ENCODE assay signal across 20 mouse cellular contexts in the genomic region with DNA sequence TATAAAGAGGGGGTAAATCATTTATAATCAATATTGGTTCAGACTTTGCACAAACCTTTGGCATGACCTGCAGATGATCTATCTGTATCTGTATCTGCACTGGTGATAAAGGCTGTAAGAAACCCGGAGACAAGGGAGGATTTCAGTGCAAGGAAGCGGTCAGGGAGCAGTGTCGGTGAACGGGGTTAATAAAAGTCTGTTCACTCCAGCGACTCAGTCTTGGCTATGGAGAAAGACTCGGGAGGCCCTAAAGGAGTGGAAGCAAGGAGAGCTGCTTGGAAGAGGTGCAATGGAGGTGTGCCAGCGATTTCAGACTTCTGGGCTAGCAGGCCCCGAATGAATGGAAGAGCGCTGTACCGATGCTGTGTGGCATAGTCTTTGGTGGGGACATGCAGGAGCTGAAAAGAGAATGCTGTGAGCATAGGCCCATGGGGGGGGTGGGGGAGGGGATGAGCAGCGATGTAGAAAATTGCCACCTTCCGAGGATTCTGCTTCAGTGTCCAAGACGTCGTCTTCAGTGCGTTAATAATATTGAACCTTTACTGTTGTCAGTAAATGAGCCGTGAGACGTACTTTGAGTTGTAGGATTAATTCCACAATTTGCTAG. TPM values are rescaled to one million over a fixed set of nuclear protein-coding genes. Genes with fewer than 3 reads are reported as not detected.
DNase-seq lines count a peak whose midpoint lies in the region; ATAC-seq and TF ChIP-seq lines count a peak whose summit lies in the region.
"Had no signal": no experiment of that assay in that cellular context is flagged by ENCODE, and none has a peak within 500 bp of the region (broad histone marks: within the 10 kb centered on the region; RNA-seq: fewer than 3 reads in every experiment).

No protein-coding gene starts in this region.

- H3K9me3 ChIP-seq in hindbrain, embryonic 12.5 days (replicated peaks), result no peaks in the 10 kb centered on the region
- H3K9me3 ChIP-seq in hindbrain, embryonic 14.5 days (ENCODE audit: control insufficient read depth, low read length), result no peaks in the 10 kb centered on the region
- no peaks in the 10 kb centered on the region for H3K9me3 ChIP-seq in neural tube, embryonic 12.5 days
- H3K9me3 ChIP-seq in neural tube, embryonic 15.5 days (replicated peaks), result no peaks in the 10 kb centered on the region
- H3K9me3 ChIP-seq: embryonic facial prominence, embryonic 15.5 days; limb, embryonic 10.5 days had no signal

- H3K4me2 ChIP-seq in hindbrain, embryonic 12.5 days (replicated peaks), result 0 out of 2 replicates have a peak overlapping the region, but pooled peaks have one; percentile 3
- no peak overlapping the region for H3K4me2 ChIP-seq in hindbrain, embryonic 14.5 days (replicated peaks)
- peak overlapping the region; percentile 22; the same call in 1 of the 2 replicates for H3K4me2 ChIP-seq in neural tube, embryonic 12.5 days (replicated peaks)
- no peak overlapping the region for H3K4me2 ChIP-seq in neural tube, embryonic 15.5 days
- H3K4me2 ChIP-seq: embryonic facial prominence, embryonic 15.5 days; liver, embryonic 11.5 days had no signal

- 0 out of 2 replicates have a peak, but pooled peaks cover 3% of the 10 kb centered on the region for H3K36me3 ChIP-seq in hindbrain, embryonic 12.5 days
- H3K36me3 ChIP-seq in hindbrain, embryonic 14.5 days (replicated peaks; ENCODE audit: control insufficient read depth, insufficient read depth), result peaks cover 10% of the 10 kb centered on the region
- peaks cover 3% of the 10 kb centered on the region; the same call in 1 of the 2 replicates for H3K36me3 ChIP-seq in neural tube, embryonic 12.5 days
- peaks cover 9% of the 10 kb centered on the region for H3K36me3 ChIP-seq in neural tube, embryonic 15.5 days
- H3K36me3 ChIP-seq in small intestine, adult 2 months (ENCODE audit: control insufficient read depth, insufficient read depth, low read length), result peaks cover 11% of the 10 kb centered on the region
- H3K36me3 ChIP-seq: limb, embryonic 10.5 days had no signal

- H3K27me3 ChIP-seq in hindbrain, embryonic 12.5 days, result no peaks in the 10 kb centered on the region
- no peaks in the 10 kb centered on the region for H3K27me3 ChIP-seq in hindbrain, embryonic 14.5 days (ENCODE audit: control insufficient read depth, insufficient read depth, low read length)
- no peaks in the 10 kb centered on the region for H3K27me3 ChIP-seq in neural tube, embryonic 12.5 days (replicated peaks)
- no peaks in the 10 kb centered on the region for H3K27me3 ChIP-seq in neural tube, embryonic 15.5 days (replicated peaks)
- no peaks in the 10 kb centered on the region for H3K27me3 ChIP-seq in small intestine, adult 2 months (ENCODE audit: control insufficient read depth, insufficient read depth, low read length)
- H3K27me3 ChIP-seq: CH12.LX; embryonic facial prominence, embryonic 15.5 days had no signal

- 0 out of 2 replicates have a peak, but pooled peaks have one; percentile 63 for ATAC-seq in hindbrain, embryonic 12.5 days (ENCODE audit: low FRiP score)
- no peak for ATAC-seq in hindbrain, embryonic 14.5 days (ENCODE audit: low FRiP score)
- ATAC-seq in neural tube, embryonic 12.5 days (ENCODE audit: low FRiP score, low read depth), result peak; percentile 63
- no peak for ATAC-seq in neural tube, embryonic 15.5 days (ENCODE audit: low FRiP score)

- no peak overlapping the region for H3K9ac ChIP-seq in hindbrain, embryonic 12.5 days
- no peak overlapping the region for H3K9ac ChIP-seq in hindbrain, embryonic 14.5 days
- H3K9ac ChIP-seq in neural tube, embryonic 12.5 days, result no peak overlapping the region
- no peak overlapping the region for H3K9ac ChIP-seq in neural tube, embryonic 15.5 days (replicated peaks)
- H3K9ac ChIP-seq: embryonic facial prominence, embryonic 15.5 days had no signal

- H3K4me3 ChIP-seq in hindbrain, embryonic 12.5 days, result no peak overlapping the region
- no peak overlapping the region for H3K4me3 ChIP-seq in hindbrain, embryonic 14.5 days (replicated peaks; ENCODE audit: low read length)
- H3K4me3 ChIP-seq in neural tube, embryonic 12.5 days, result no peak overlapping the region
- no peak overlapping the region for H3K4me3 ChIP-seq in neural tube, embryonic 15.5 days (replicated peaks)
- peak overlapping the region; percentile 13; the same call in 1 of the 2 replicates for H3K4me3 ChIP-seq in small intestine, adult 2 months (ENCODE audit: low read depth, low read length)
- H3K4me3 ChIP-seq: embryonic facial prominence, embryonic 15.5 days; limb, embryonic 10.5 days had no signal

- no peak for TF ChIP-seq POLR2A in small intestine, adult 2 months (IDR thresholded peaks at IDR 0.05; ENCODE audit: low read depth, low read length)

- no peak overlapping the region for H3K27ac ChIP-seq in hindbrain, embryonic 12.5 days
- H3K27ac ChIP-seq in hindbrain, embryonic 14.5 days, result no peak overlapping the region
- no peak overlapping the region for H3K27ac ChIP-seq in neural tube, embryonic 12.5 days
- H3K27ac ChIP-seq in neural tube, embryonic 15.5 days (replicated peaks), result no peak overlapping the region
- peak overlapping the region; percentile 70 for H3K27ac ChIP-seq in small intestine, adult 2 months (ENCODE audit: insufficient read depth, low read depth, low read length)
- H3K27ac ChIP-seq: embryonic facial prominence, embryonic 15.5 days; kidney, postnatal 0 days; limb, embryonic 10.5 days had no signal

- WGBS in hindbrain, embryonic 12.5 days, result 45% methylated on average over 17 of the region's 17 CpGs
- WGBS in hindbrain, embryonic 14.5 days, result 30% methylated on average over 17 of the region's 17 CpGs
- 42% methylated on average over 17 of the region's 17 CpGs for WGBS in neural tube, embryonic 12.5 days
- WGBS in neural tube, embryonic 15.5 days, result 34% methylated on average over 17 of the region's 17 CpGs
- WGBS in small intestine, adult 2 months, result 49% methylated on average over 17 of the region's 17 CpGs

- TF ChIP-seq CTCF in small intestine, adult 2 months (IDR thresholded peaks at IDR 0.05; ENCODE audit: extremely low read depth, insufficient read length, insufficient replicate concordance, low read depth, low read length), result no peak

- peak; percentile 20 for DNase-seq in embryo, embryonic 10 days (ENCODE audit: low spot score)
- DNase-seq in embryo, embryonic 11 days, result no peak
- DNase-seq in hindbrain, embryonic 14.5 days (ENCODE audit: low spot score), result no peak
- DNase-seq in B cell, adult 2 months, result no peak
- DNase-seq: cerebellum, adult 2 months; gastrocnemius, postnatal 10 days; heart, postnatal 10 days; lung, adult 2 months; lung, postnatal 4 days; spleen, adult 18-20 months; thymus, adult 18-20 months had no signal

- H3K4me1 ChIP-seq in hindbrain, embryonic 12.5 days, result peaks cover 3% of the 10 kb centered on the region; the same call in 1 of the 2 replicates
- peaks cover 4% of the 10 kb centered on the region; the same call in 1 of the 2 replicates for H3K4me1 ChIP-seq in hindbrain, embryonic 14.5 days (replicated peaks; ENCODE audit: control insufficient read depth, insufficient read depth, low read length)
- H3K4me1 ChIP-seq in neural tube, embryonic 12.5 days, result 0 out of 2 replicates have a peak, but pooled peaks cover 4% of the 10 kb centered on the region
- H3K4me1 ChIP-seq in neural tube, embryonic 15.5 days, result peaks cover 5% of the 10 kb centered on the region; the same call in 1 of the 2 replicates
- peaks cover 15% of the 10 kb centered on the region for H3K4me1 ChIP-seq in small intestine, adult 2 months (ENCODE audit: control insufficient read depth, insufficient read depth, insufficient read length, low read length)
- H3K4me1 ChIP-seq: embryonic facial prominence, embryonic 15.5 days had no signal

RNA-seq across cellular contexts. Expression of gene Plpp1, which starts 53.2 kb away (rescaled TPM):
- polyA plus RNA-seq in hindbrain, embryonic 12.5 days (2016; fragmentation: Nextera tagmentation; extraction: Ambion mirVana), result 31.5 and 37.6 TPM in 2 replicates
- polyA plus RNA-seq in hindbrain, embryonic 14.5 days (2014; fragmentation: Nextera tagmentation; extraction: Ambion mirVana), result 63.8 and 65.1 TPM in 2 replicates
- polyA plus RNA-seq in neural tube, embryonic 12.5 days (2016; fragmentation: Nextera tagmentation; extraction: Ambion mirVana), result 27.4 and 29.6 TPM in 2 replicates
- polyA plus RNA-seq in neural tube, embryonic 15.5 days (2015; fragmentation: Nextera tagmentation; extraction: Ambion mirVana), result 73.3 and 77.0 TPM in 2 replicates
- 38.7 and 102 TPM in 2 replicates for polyA plus RNA-seq in small intestine, adult 2 months (2012; rRNA removed)

Comparison
In these comparisons a context has a peak if more than half of its experiments do, and no peak if none do; other contexts are left out.
1. ATAC-seq: peak in hindbrain, embryonic 12.5 days (single experiment) and neural tube, embryonic 12.5 days (single experiment); none in hindbrain, embryonic 14.5 days (single experiment) and neural tube, embryonic 15.5 days (single experiment).
2. H3K4me2 ChIP-seq: peak in hindbrain, embryonic 12.5 days (single experiment) and neural tube, embryonic 12.5 days (single experiment); none in hindbrain, embryonic 14.5 days (single experiment) and neural tube, embryonic 15.5 days (single experiment).